Mouse (Mus musculus) ES-Bruce4 (cell line): ENCODE measurements at regions not wholly inside any gene's neighbourhood (a gene's known extent, or its start where the extent isn't known, plus 50 kb on each side); places are given as distances from the start of the nearest gene placed in this dataset.

Source experiments
- H3K27ac ChIP-seq: 2 replicates; pipeline ENCODE4 v1.5.1; 2012; ENCODE audit warnings: low read length, inconsistent platforms; ENCODE audit not compliant: insufficient read depth
- H3K27me3 ChIP-seq: 2 replicates; pipeline ENCODE4 v1.6.1; 2012; ENCODE audit warnings: mild to moderate bottlenecking, low read length, inconsistent platforms; ENCODE audit not compliant: control insufficient read depth, poor library complexity, insufficient read depth, severe bottlenecking
- H3K36me3 ChIP-seq: 2 replicates; pipeline ENCODE4 v1.6.1; 2012; ENCODE audit warnings: inconsistent platforms, mild to moderate bottlenecking, low read length, moderate library complexity; ENCODE audit not compliant: control insufficient read depth, poor library complexity, insufficient read depth, severe bottlenecking
- H3K4me1 ChIP-seq: one replicate; pipeline ENCODE4 v1.8.1; 2011; ENCODE audit warnings: low read length; ENCODE audit not compliant: control insufficient read depth, insufficient read depth
- H3K4me3 ChIP-seq: 2 replicates; pipeline ENCODE4 v1.5.1; 2011; ENCODE audit warnings: low read depth, mild to moderate bottlenecking, low read length
- H3K9ac ChIP-seq: 2 replicates; pipeline ENCODE4 v1.6.1; 2012; ENCODE audit warnings: low read depth, mild to moderate bottlenecking, inconsistent platforms; ENCODE audit not compliant: poor library complexity, severe bottlenecking
- H3K9me3 ChIP-seq: replicated peaks from 2 replicates; pipeline ENCODE4 v1.6.1; 2012; ENCODE audit warnings: mild to moderate bottlenecking, low read length, inconsistent platforms; ENCODE audit not compliant: control insufficient read depth, poor library complexity, insufficient read depth, severe bottlenecking
- CTCF ChIP-seq: IDR thresholded peaks from one replicate; pipeline ENCODE4 v1.8.1; 2011; ENCODE audit warnings: low read depth, low read length
- EP300 ChIP-seq: IDR thresholded peaks from 2 replicates; pipeline ENCODE4 v1.6.1; 2011; ENCODE audit warnings: low read depth, low read length; ENCODE audit not compliant: insufficient read depth
- POLR2A ChIP-seq: IDR thresholded peaks from one replicate; pipeline ENCODE4 v1.8.1; 2011; ENCODE audit warnings: low read length; ENCODE audit not compliant: insufficient read depth

GRCm38 (mm10) chr1:194363129-194363768 lies 254.8 kb upstream of the Plxna2 start:
- H3K27me3 ChIP-seq, result no peaks in the 10 kb centered on the region
- no peaks in the 10 kb centered on the region for H3K4me1 ChIP-seq
- TF ChIP-seq EP300, result no peak
- no peak for TF ChIP-seq CTCF
- TF ChIP-seq POLR2A, result no peak
- H3K9ac ChIP-seq, result no peak overlapping the region
- no peak overlapping the region for H3K4me3 ChIP-seq
- no peak overlapping the region for H3K27ac ChIP-seq
- no peaks in the 10 kb centered on the region for H3K36me3 ChIP-seq
- H3K9me3 ChIP-seq, result no peaks in the 10 kb centered on the region

GRCm38 (mm10) chr1:194362298-194362697 lies 255.7 kb upstream of the Plxna2 start:
- Histone ChIP-seq H3K9me3 (no peaks in the 10 kb centered on the region), H3K27ac (no peak overlapping the region), H3K4me3 (no peak overlapping the region), H3K27me3 (no peaks in the 10 kb centered on the region), H3K4me1 (no peaks in the 10 kb centered on the region), H3K9ac (no peak overlapping the region), H3K36me3 (no peaks in the 10 kb centered on the region)
- TF ChIP-seq CTCF (no peak), EP300 (no peak), POLR2A (no peak)

- Histone ChIP-seq H3K4me1 (no peaks in the 10 kb centered on the region), H3K27ac (no peak overlapping the region), H3K9ac (no peak overlapping the region), H3K9me3 (no peaks in the 10 kb centered on the region), H3K4me3 (no peak overlapping the region), H3K27me3 (no peaks in the 10 kb centered on the region), H3K36me3 (no peaks in the 10 kb centered on the region)
- TF ChIP-seq EP300, result no peak
- TF ChIP-seq POLR2A, result no peak
- no peak for TF ChIP-seq CTCF
Observed at GRCm38 (mm10) chr1:194361316-194361715, 256.7 kb upstream of the Plxna2 start.

- Histone ChIP-seq H3K9ac (no peak overlapping the region), H3K27me3 (no peaks in the 10 kb centered on the region), H3K4me1 (no peaks in the 10 kb centered on the region), H3K27ac (no peak overlapping the region), H3K4me3 (no peak overlapping the region), H3K36me3 (no peaks in the 10 kb centered on the region), H3K9me3 (no peaks in the 10 kb centered on the region)
- TF ChIP-seq EP300 (no peak), CTCF (no peak)
Observed at GRCm38 (mm10) chr1:194354332-194355120, 263.5 kb upstream of the Plxna2 start.

- no peak overlapping the region for H3K4me3 ChIP-seq
- no peaks in the 10 kb centered on the region for H3K4me1 ChIP-seq
- no peak overlapping the region for H3K9ac ChIP-seq
- no peaks in the 10 kb centered on the region for H3K27me3 ChIP-seq
- H3K27ac ChIP-seq, result no peak overlapping the region
- no peaks in the 10 kb centered on the region for H3K9me3 ChIP-seq
- H3K36me3 ChIP-seq, result no peaks in the 10 kb centered on the region
- TF ChIP-seq POLR2A (no peak), EP300 (no peak), CTCF (no peak)
Observed at GRCm38 (mm10) chr1:194345304-194346033, 272.5 kb upstream of the Plxna2 start.
